Mouse (Mus musculus) bone marrow, adult 2 months (tissue): ENCODE results near the gene Plppr2.

Experiments used
- CTCF ChIP-seq: fragments of 200-500 bp; IDR thresholded peaks from 2 replicates; pipeline ENCODE4 v1.5.1; 2011; ENCODE audit warnings: low read length, control low read depth; ENCODE audit not compliant: control insufficient read depth, insufficient read depth
- POLR2A ChIP-seq: fragments of 200-500 bp; IDR thresholded peaks from 2 replicates; pipeline ENCODE4 v1.6.1; 2011; ENCODE audit warnings: low read depth, mild to moderate bottlenecking, control low read depth, low read length, borderline replicate concordance; ENCODE audit not compliant: control insufficient read depth

GRCm38 (mm10) chr9:21969304-21969703 lies 32.5 kb downstream of the Plppr2 start:
- TF ChIP-seq CTCF, result no peak
- no peak for TF ChIP-seq POLR2A
